Mouse (Mus musculus) hindbrain, embryonic 10.5 days (tissue): ENCODE measurements around the gene Scyl3. TPM values are rescaled to one million over a fixed set of nuclear protein-coding genes. Genes with fewer than 3 reads are reported as not detected.
A peak's percentile ranks its signal among the peaks of the same experiment; 100 is the strongest.

Experiments
- DNase-seq: peaks from one replicate; pipeline ENCODE4 v3.0.0-alpha.2; 2017; ENCODE audit warnings: low spot score
- H3K27ac ChIP-seq: fragments of 300-500 bp; sonication (generic); 2 replicates; pipeline ENCODE4 v1.5.1; 2016; ENCODE audit warnings: mild to moderate bottlenecking, moderate library complexity
- H3K27me3 ChIP-seq: fragments of 300-500 bp; sonication (generic); 2 replicates; pipeline ENCODE4 v1.6.1; 2016; ENCODE audit warnings: mild to moderate bottlenecking; ENCODE audit not compliant: poor library complexity, insufficient read depth, severe bottlenecking
- H3K36me3 ChIP-seq: fragments of 300-500 bp; sonication (generic); 2 replicates; pipeline ENCODE4 v1.6.1; 2016; ENCODE audit warnings: mild to moderate bottlenecking, moderate library complexity
- H3K4me1 ChIP-seq: fragments of 300-500 bp; sonication (generic); replicated peaks from 2 replicates; pipeline ENCODE4 v1.6.1; 2016; ENCODE audit warnings: mild to moderate bottlenecking
- H3K4me3 ChIP-seq: fragments of 300-500 bp; sonication (generic); 2 replicates; pipeline ENCODE4 v1.5.1; 2016; ENCODE audit warnings: mild to moderate bottlenecking, moderate library complexity
- H3K9me3 ChIP-seq: fragments of 300-500 bp; sonication (generic); 2 replicates; pipeline ENCODE4 v1.6.1; 2016; ENCODE audit warnings: mild to moderate bottlenecking, moderate library complexity
- WGBS: fragments of 180-500 bp; shearing (Covaris S2); methylation state at CpG from one replicate; pipeline ENCODE4 v1.1.7; 2016; 5-methylcytosine and 5-hydroxymethylcytosine counted together
- polyA plus RNA-seq: library from polyadenylated mRNA; unstranded; fragments of >200 nt; fragmentation: Nextera tagmentation; extraction: Ambion mirVana; gene quantifications from 2 replicates; pipeline ENCODE4 v1.2.1, GENCODE M21; 2016

The Scyl3 gene
- polyA plus RNA-seq, 1 experiment from 2014 or later: 17.6 TPM

DNA sequence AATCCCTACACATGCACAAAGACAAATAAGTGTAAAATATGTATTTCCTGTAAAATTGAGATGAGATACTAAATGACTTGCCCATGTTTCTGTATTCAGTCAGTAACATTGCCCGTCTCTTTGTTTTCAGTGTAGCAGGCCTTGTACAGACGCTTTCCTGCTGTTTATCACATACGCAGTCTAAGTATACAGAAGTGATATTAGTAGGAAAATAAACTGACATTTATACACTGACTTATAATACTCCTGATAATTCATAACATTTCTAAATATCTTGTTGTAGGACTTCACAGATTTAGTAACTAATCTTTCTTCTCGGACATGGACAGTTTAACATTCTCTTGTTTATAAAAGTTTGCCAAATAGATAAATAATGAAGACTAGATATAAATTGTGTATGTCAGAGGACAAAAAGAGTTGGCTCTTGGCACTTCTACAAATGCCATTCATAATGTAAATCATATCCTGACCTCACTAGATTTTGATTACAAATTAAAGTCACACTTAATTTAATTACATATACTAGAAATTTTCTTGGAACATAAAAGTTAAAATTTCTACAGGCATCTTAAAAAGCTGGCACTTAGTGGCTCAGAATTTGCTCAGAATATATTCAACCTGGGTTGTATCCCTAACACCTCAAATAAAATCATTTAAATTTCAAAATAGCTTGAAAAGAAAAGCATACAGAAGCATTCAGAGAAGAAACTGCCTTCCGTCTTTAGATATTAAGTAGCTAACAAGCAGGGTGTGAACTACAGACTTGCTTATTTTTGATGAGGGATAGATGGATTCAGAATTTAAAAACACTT, 11.3 kb upstream of the Scyl3 start:
- Histone ChIP-seq H3K27me3 (no peaks in the 10 kb centered on the region), H3K9me3 (no peaks in the 10 kb centered on the region), H3K36me3 (peaks cover 31% of the 10 kb centered on the region), H3K4me1 (no peaks in the 10 kb centered on the region), H3K4me3 (no peak overlapping the region), H3K27ac (no peak overlapping the region)
- WGBS: 96% methylated on average over 5 of the region's 5 CpGs
- no peak for DNase-seq

DNA sequence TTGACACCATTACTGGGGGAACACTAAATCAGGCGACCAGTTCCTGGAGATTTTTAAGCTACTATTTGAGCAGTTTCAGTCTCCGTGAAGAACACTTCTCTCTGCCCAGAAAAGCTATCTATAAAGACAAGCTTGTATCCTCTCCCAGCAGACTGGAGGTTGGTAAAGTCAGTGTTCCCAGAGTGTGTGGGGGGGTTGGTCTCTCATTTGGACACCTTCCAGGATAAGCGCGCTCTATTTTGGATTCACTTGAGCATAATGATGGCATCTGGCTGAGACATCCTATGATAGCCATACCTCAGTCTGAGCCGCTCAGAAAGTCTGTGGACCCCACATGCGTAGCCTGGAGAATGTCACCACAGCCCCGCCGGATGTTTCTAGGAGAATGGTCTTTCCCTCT, 4.8 kb upstream of the Scyl3 start:
- H3K27me3 ChIP-seq: no peaks in the 10 kb centered on the region
- H3K9me3 ChIP-seq: no peaks in the 10 kb centered on the region
- H3K27ac ChIP-seq: no peak overlapping the region
- DNase-seq: no peak
- H3K36me3 ChIP-seq: no peaks in the 10 kb centered on the region
- H3K4me1 ChIP-seq: peaks cover 4% of the 10 kb centered on the region
- no peak overlapping the region for H3K4me3 ChIP-seq
- WGBS: 95% methylated on average over 8 of the region's 8 CpGs

DNA sequence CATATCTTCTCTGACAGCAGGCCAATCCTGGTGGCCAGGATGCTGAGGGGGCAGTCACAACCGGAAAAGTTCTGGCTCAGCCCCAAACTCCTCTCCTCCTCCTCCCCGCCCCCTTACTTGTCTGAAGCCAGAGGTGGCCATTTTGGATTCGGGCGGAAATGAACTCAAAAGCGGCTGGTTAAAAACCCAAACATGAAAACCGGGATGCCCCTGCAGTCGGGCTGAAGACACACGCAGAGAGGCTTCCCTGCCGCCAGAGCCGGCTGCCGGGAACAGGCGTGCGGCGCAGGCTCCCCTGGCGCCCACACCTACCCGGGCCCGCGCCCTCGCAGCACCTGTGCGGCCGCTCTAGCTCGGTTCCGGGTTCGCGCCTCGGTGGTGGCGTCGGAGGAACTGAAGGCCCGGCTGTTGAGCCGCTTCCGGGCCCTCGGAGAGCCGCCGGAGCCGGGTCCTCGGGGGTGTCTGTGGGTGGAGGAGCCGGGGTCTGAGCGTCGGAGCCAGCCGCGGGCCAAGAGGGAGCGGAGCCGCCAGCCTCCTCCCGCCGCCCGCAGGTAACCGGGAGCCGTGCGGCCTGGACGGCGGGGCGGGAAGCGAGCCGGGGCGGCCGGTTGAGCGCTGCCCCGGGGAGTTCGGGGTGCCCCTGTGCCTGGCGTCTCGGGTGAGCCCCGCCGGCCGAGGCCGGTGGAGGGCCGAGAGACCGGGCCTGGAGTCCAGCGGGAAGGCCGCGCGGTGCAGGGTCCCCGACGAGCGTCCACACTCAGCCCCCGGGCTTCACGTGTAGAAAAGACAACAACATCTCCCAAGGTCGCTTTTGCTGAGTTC, 947 bp downstream of the Scyl3 start:
- H3K27me3 ChIP-seq: no peaks in the 10 kb centered on the region
- H3K27ac ChIP-seq: peak overlapping the region; percentile 94
- no peaks in the 10 kb centered on the region for H3K9me3 ChIP-seq
- H3K4me3 ChIP-seq: peak overlapping the region; percentile 92
- H3K4me1 ChIP-seq: peaks cover 19% of the 10 kb centered on the region
- peak; percentile 91 for DNase-seq
- H3K36me3 ChIP-seq: peaks cover 18% of the 10 kb centered on the region
- under 1% methylated on average over 77 of the region's 77 CpGs for WGBS

DNA sequence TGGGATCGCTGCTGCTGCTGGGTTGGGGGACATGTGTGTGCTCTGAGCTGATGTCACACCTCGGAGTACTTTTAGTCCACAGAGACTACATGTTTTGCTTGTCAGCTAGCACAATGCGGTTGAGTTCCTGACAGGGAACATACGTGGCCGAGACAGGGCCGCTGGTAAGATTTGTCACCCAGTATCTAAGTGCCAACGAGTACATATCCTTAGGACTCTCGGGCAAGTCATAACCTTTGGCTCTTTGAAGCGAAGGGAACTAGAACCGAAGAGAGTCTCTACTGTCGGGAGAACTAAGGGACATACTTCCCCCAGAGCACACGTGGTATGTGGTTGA, 1.5 kb downstream of the Scyl3 start:
- H3K9me3 ChIP-seq: no peaks in the 10 kb centered on the region
- peaks cover 19% of the 10 kb centered on the region for H3K4me1 ChIP-seq
- no peaks in the 10 kb centered on the region for H3K27me3 ChIP-seq
- peaks cover 23% of the 10 kb centered on the region for H3K36me3 ChIP-seq
- H3K27ac ChIP-seq: peak overlapping the region; percentile 94
- WGBS: 8% methylated on average over 12 of the region's 12 CpGs
- no peak for DNase-seq
- H3K4me3 ChIP-seq: peak overlapping the region; percentile 92

DNA sequence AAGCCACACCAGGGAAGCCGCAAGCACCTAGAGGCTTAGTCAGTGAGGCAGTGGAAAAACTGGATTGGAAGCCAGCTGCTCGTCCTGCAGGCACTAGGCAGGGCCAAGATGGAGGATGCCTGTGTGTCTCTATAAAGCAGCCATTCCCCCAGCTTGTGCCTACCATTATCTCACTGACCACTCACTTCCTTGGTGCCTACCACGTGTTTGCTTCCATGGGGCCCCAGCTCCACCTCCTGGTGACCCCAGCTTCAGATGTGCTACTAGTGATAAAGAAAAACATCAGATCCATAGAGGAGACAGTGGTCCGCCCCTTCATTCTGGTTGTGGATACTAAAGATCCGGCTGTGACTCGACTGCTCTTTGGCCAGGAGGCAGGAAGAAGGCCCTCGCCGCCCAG, 2.9 kb downstream of the Scyl3 start:
- H3K4me3 ChIP-seq: no peak overlapping the region
- no peak for DNase-seq
- peaks cover 19% of the 10 kb centered on the region for H3K4me1 ChIP-seq
- H3K9me3 ChIP-seq: no peaks in the 10 kb centered on the region
- H3K27ac ChIP-seq: no peak overlapping the region
- peaks cover 37% of the 10 kb centered on the region for H3K36me3 ChIP-seq
- no peaks in the 10 kb centered on the region for H3K27me3 ChIP-seq
- WGBS: 83% methylated on average over 8 of the region's 8 CpGs

DNA sequence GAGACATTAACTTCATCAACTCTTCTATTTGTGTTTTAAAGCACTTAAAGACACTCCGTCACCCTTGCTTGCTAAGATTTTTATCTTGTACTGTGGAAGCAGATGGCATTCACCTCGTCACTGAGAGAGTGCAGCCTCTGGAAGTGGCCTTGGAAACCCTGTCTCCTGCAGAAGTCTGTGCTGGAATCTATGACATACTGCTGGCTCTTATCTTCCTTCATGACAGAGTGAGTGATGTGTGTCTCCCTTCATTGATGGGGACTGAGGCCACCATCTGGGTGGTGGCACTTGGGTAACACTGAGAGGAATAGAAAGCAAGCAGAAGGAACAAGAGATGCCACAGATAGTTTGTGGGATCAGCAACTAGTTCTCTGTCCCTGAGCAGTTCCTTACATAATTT, 5.7 kb downstream of the Scyl3 start:
- H3K9me3 ChIP-seq: no peaks in the 10 kb centered on the region
- H3K27ac ChIP-seq: no peak overlapping the region
- H3K4me3 ChIP-seq: no peak overlapping the region
- no peaks in the 10 kb centered on the region for H3K27me3 ChIP-seq
- DNase-seq: no peak
- H3K4me1 ChIP-seq: peaks cover 13% of the 10 kb centered on the region
- peaks cover 62% of the 10 kb centered on the region for H3K36me3 ChIP-seq
- WGBS: 91% methylated on average over 2 of the region's 2 CpGs

DNA sequence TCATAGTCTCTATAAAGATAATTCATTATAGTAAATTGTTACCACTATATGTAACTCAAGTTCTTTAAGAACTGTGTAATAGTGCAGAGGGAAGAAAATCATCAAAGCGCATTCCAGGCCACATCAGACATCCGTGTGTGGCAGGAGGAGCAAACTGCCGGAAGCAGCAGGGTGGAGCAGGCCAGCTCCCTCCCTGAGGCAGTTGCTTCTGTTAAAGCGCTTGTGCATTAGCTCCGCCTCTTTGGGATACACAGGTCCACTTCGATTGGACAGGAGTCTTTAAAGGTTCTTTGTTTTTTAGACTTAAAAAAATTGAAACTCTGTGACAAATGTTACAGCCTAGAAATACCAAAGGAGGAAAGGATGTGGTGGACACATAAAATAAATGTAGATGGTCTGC, 13.2 kb downstream of the Scyl3 start:
- Histone ChIP-seq H3K27ac (no peak overlapping the region), H3K36me3 (peaks cover 95% of the 10 kb centered on the region), H3K9me3 (no peaks in the 10 kb centered on the region), H3K27me3 (no peaks in the 10 kb centered on the region), H3K4me3 (no peak overlapping the region), H3K4me1 (no peaks in the 10 kb centered on the region)
- WGBS: 72% methylated on average over 6 of the region's 6 CpGs
- DNase-seq: no peak

DNA sequence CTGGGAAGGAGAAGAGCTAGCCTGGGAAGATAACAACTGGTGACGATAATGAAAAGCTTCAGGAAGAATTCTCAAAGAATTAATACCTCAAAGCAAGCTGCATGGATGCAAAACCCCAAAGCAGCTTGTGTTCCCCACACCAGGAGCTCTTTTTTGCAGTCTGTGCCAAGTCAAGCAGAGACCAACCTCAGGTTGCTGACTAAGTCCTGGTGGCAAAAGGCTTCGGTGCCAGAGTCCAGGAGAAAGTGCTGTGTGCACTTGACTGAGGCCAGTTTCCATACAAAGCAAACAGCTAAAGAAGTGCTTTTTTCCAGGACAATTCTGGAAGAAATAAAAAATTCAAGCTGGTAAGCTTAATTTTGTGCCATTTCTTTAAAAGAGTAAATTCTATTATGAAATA, 24.5 kb downstream of the Scyl3 start:
- no peaks in the 10 kb centered on the region for H3K9me3 ChIP-seq
- no peak overlapping the region for H3K4me3 ChIP-seq
- H3K36me3 ChIP-seq: peaks cover 97% of the 10 kb centered on the region
- 89% methylated on average over 2 of the region's 2 CpGs for WGBS
- H3K4me1 ChIP-seq: no peaks in the 10 kb centered on the region
- no peak overlapping the region for H3K27ac ChIP-seq
- DNase-seq: no peak
- H3K27me3 ChIP-seq: no peaks in the 10 kb centered on the region

DNA sequence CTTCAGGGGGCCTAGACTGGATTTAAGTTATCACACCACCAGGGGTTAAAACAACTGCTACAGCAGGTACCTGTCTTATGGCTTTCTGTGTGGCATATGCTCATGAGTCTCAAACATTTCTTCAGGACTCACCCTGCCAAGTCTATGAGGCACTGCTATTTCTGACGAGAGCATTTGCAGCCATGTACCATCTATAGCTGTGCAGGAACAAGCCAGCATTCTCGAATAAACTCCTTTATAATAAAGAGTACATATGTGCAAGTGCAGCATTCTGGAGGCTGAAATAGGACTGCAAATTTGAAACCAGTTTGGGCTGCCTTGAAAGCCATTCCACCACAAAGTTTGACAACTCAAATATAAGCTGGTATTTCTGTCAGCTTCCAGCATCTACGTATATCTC, 29.1 kb downstream of the Scyl3 start:
- WGBS: 92% methylated on average over 3 of the region's 3 CpGs
- Histone ChIP-seq H3K27me3 (no peaks in the 10 kb centered on the region), H3K9me3 (no peaks in the 10 kb centered on the region), H3K4me3 (no peak overlapping the region), H3K27ac (no peak overlapping the region), H3K36me3 (peaks cover 92% of the 10 kb centered on the region), H3K4me1 (no peaks in the 10 kb centered on the region)
- DNase-seq: no peak

DNA sequence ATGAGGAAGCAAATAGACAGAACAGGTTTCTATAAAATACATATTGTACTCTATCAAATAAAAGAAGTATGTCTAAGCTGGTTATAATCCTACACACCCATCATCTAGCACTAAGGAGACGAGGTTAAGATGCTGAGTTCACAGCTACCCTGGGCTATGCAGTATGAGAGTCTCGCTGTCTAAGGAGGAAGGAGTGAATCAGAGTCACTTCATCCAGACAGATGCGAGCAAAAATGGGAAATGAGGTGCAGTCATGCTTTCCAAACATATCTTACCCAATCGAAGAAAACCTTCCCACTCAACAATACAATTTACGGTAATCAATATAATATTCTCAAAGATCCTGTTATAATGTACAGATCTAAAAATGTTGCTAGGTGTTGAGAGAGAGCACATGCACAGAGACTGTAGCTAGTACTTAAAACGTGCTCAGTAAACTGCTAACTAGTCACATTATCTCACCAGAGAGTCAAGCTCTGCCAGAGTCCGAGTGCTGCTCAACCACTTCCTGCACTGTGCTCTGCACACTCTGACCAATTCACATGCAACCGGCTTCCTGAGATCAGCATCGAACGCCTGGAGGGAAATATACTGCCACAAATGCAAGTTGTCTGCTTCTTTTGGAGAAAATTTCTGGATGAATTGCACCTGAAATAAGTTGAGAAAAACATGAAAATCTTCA, 35.2 kb downstream of the Scyl3 start:
- no peaks in the 10 kb centered on the region for H3K27me3 ChIP-seq
- H3K36me3 ChIP-seq: peaks cover 74% of the 10 kb centered on the region
- H3K4me1 ChIP-seq: no peaks in the 10 kb centered on the region
- H3K4me3 ChIP-seq: no peak overlapping the region
- H3K9me3 ChIP-seq: no peaks in the 10 kb centered on the region
- DNase-seq: no peak
- WGBS: 90% methylated on average over 10 of the region's 10 CpGs
- H3K27ac ChIP-seq: no peak overlapping the region

DNA sequence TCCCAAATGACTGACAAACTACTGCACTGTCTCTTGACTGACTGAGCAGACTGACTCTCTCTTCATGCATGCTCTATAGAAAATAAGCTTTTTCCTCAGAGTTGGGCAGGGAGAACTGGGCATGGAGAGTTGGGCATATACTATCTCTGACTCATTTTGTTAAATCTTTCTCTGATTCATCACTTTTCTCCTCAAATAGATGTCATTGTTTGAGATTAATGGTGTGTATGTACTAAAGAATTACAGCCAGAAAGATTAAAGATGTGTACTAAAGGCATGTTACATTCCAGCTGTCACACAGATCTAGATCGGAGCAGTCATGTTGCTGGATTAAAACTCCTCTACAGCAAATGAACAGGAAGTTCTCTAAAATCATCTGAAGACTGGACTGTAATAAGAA, 45.6 kb downstream of the Scyl3 start:
- H3K27ac ChIP-seq: no peak overlapping the region
- H3K4me1 ChIP-seq: no peaks in the 10 kb centered on the region
- H3K27me3 ChIP-seq: no peaks in the 10 kb centered on the region
- WGBS: 96% methylated on average over 1 of the region's 1 CpGs
- no peak overlapping the region for H3K4me3 ChIP-seq
- H3K9me3 ChIP-seq: no peaks in the 10 kb centered on the region
- peaks cover 67% of the 10 kb centered on the region for H3K36me3 ChIP-seq
- DNase-seq: no peak

DNA sequence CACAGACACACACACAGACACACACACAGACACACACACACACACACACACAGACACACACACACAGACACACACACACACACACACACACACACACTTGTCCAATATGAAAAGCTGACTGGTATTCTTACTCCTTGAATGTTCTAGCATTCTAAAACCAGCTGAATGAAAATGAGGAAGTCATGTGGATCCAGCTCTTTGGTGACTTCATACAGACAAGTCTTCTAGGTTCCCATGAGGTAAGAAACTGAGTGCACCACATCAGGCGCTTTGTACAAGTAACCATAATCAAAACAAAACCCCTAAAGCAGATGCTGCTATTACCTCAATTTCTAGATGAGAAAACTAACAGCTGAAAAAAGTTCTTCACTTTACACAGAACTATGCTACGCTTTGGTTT, 46.2 kb downstream of the Scyl3 start:
- no peak overlapping the region for H3K27ac ChIP-seq
- H3K4me1 ChIP-seq: no peaks in the 10 kb centered on the region
- H3K36me3 ChIP-seq: peaks cover 67% of the 10 kb centered on the region
- 97% methylated on average over 2 of the region's 2 CpGs for WGBS
- H3K27me3 ChIP-seq: no peaks in the 10 kb centered on the region
- no peak overlapping the region for H3K4me3 ChIP-seq
- no peak for DNase-seq
- no peaks in the 10 kb centered on the region for H3K9me3 ChIP-seq

DNA sequence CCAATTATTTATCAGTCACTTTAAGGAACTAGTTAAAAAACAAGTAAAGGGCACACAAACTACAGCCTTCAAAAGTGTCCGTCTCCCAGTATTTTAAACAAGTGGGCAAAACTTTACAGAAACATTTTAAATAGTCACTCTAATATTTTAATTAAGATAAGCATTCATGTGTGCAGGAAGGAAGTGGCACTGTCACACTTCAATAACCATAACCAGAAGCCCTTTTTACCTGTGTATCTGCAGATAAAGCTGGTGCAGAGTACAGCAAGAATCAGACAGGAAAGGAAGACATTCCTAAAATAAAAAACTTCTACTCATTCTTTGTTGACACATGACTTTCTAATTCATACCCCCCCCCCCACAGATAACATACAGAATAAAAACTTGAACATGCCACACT, 47.6 kb downstream of the Scyl3 start:
- no peak overlapping the region for H3K27ac ChIP-seq
- H3K4me1 ChIP-seq: no peaks in the 10 kb centered on the region
- WGBS: 96% methylated on average over 1 of the region's 1 CpGs
- no peaks in the 10 kb centered on the region for H3K27me3 ChIP-seq
- DNase-seq: no peak
- no peak overlapping the region for H3K4me3 ChIP-seq
- H3K36me3 ChIP-seq: peaks cover 68% of the 10 kb centered on the region
- H3K9me3 ChIP-seq: no peaks in the 10 kb centered on the region
